In the genomic region with DNA sequence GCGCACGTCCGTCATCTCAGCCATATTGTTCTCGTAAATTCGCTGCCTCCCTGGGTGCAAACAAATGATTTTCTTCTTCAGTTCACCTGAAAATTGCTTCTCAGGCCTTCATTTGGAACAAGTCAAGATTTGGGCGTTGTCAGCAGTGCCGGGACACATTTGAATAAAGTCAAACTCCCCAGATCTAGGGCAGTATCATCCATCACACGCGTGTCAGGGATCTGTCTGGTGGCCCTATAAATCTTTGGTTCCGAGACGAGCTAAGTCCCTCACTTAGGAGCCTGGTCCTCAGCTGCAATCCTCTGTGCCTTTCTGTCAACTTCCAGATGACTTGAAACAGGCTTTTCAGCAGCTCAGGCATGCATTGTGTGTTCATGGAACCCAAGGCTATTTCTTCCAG, we compare ENCODE assay signal across 26 mouse cellular contexts.
DNase-seq lines count a peak whose midpoint lies in the region; ATAC-seq lines count a peak whose summit lies in the region.
"Had no signal": no experiment of that assay in that cellular context is flagged by ENCODE, and none has a peak within 500 bp of the region (broad histone marks: within the 10 kb centered on the region; RNA-seq: fewer than 3 reads in every experiment).

No protein-coding gene starts in this region.

- no peaks in the 10 kb centered on the region for H3K27me3 ChIP-seq in hindbrain, embryonic 11.5 days (ENCODE audit: control insufficient read depth, insufficient read depth, low read length)
- H3K27me3 ChIP-seq in hindbrain, embryonic 10.5 days (ENCODE audit: insufficient read depth, poor library complexity, severe bottlenecking), result no peaks in the 10 kb centered on the region
- no peaks in the 10 kb centered on the region for H3K27me3 ChIP-seq in neural tube, embryonic 13.5 days
- H3K27me3 ChIP-seq: heart, embryonic 12.5 days; intestine, embryonic 15.5 days; limb, embryonic 12.5 days; liver, embryonic 12.5 days; megakaryocyte, embryonic 14.5 days had no signal

- peak; percentile 30 for DNase-seq in hindbrain, embryonic 11.5 days (ENCODE audit: low spot score)
- no peak for DNase-seq in hindbrain, embryonic 10.5 days (ENCODE audit: low spot score)
- peak; percentile 61 for DNase-seq in embryo, embryonic 10 days (ENCODE audit: low spot score)
- peak; percentile 14 for DNase-seq in embryo, embryonic 9.5 days (ENCODE audit: extremely low spot score)
- no peak for DNase-seq in adrenal gland, postnatal 4 days (ENCODE audit: low spot score in 2 of 2)
- DNase-seq in left cerebral cortex, postnatal 10 days (ENCODE audit: extremely low spot score in 1 of 2, low spot score in 2 of 2), result no peak
- DNase-seq: adrenal gland, adult 2 months; cerebellum, adult 18-20 months; cerebellum, postnatal 14 days; gastrocnemius, postnatal 25 days; heart, adult 18-20 months; heart, postnatal 10 days; kidney, adult 8-10 months; kidney, postnatal 10 days; lung, adult 18-20 months; midbrain, embryonic 14.5 days; right cerebral cortex, postnatal 14 days; thymus, postnatal 25 days had no signal

- no peak for ATAC-seq in hindbrain, embryonic 11.5 days (ENCODE audit: low FRiP score)
- no peak for ATAC-seq in neural tube, embryonic 13.5 days (ENCODE audit: low read depth)
- ATAC-seq: intestine, embryonic 15.5 days; liver, embryonic 12.5 days had no signal

- H3K9me3 ChIP-seq in hindbrain, embryonic 11.5 days (ENCODE audit: control insufficient read depth, low read length), result no peaks in the 10 kb centered on the region
- no peaks in the 10 kb centered on the region for H3K9me3 ChIP-seq in hindbrain, embryonic 10.5 days
- H3K9me3 ChIP-seq in neural tube, embryonic 13.5 days, result no peaks in the 10 kb centered on the region
- H3K9me3 ChIP-seq: embryonic facial prominence, embryonic 10.5 days; heart, embryonic 12.5 days; intestine, embryonic 15.5 days; limb, embryonic 12.5 days had no signal

- WGBS in hindbrain, embryonic 11.5 days, result 51% methylated on average over 11 of the region's 11 CpGs
- WGBS in hindbrain, embryonic 10.5 days, result 70% methylated on average over 11 of the region's 11 CpGs
- WGBS in neural tube, embryonic 13.5 days, result 26% methylated on average over 11 of the region's 11 CpGs

- no peaks in the 10 kb centered on the region for H3K36me3 ChIP-seq in hindbrain, embryonic 11.5 days (ENCODE audit: control insufficient read depth, insufficient read depth, low read length)
- no peaks in the 10 kb centered on the region for H3K36me3 ChIP-seq in hindbrain, embryonic 10.5 days
- no peaks in the 10 kb centered on the region for H3K36me3 ChIP-seq in neural tube, embryonic 13.5 days
- H3K36me3 ChIP-seq: embryonic facial prominence, embryonic 10.5 days; heart, embryonic 12.5 days; intestine, embryonic 15.5 days; limb, embryonic 12.5 days; liver, embryonic 12.5 days had no signal

- H3K9ac ChIP-seq in hindbrain, embryonic 11.5 days (ENCODE audit: low read depth, low read length), result no peak overlapping the region
- no peak overlapping the region for H3K9ac ChIP-seq in neural tube, embryonic 13.5 days
- H3K9ac ChIP-seq: heart, embryonic 12.5 days; hindbrain, embryonic 14.5 days; intestine, embryonic 15.5 days; limb, embryonic 12.5 days; liver, embryonic 12.5 days had no signal

- H3K4me3 ChIP-seq in hindbrain, embryonic 11.5 days (ENCODE audit: low read depth, low read length), result no peak overlapping the region
- H3K4me3 ChIP-seq in hindbrain, embryonic 10.5 days, result no peak overlapping the region
- H3K4me3 ChIP-seq in neural tube, embryonic 13.5 days, result no peak overlapping the region
- H3K4me3 ChIP-seq: embryonic facial prominence, embryonic 10.5 days; heart, embryonic 12.5 days; intestine, embryonic 15.5 days; limb, embryonic 12.5 days; liver, embryonic 12.5 days; megakaryocyte, embryonic 14.5 days had no signal

- H3K27ac ChIP-seq in hindbrain, embryonic 11.5 days (ENCODE audit: low read depth, low read length), result no peak overlapping the region
- no peak overlapping the region for H3K27ac ChIP-seq in hindbrain, embryonic 10.5 days
- H3K27ac ChIP-seq in neural tube, embryonic 13.5 days (replicated peaks), result no peak overlapping the region
- H3K27ac ChIP-seq: embryonic facial prominence, embryonic 10.5 days; hindbrain, embryonic 14.5 days; intestine, embryonic 15.5 days; limb, embryonic 12.5 days; liver, embryonic 12.5 days had no signal

- intact Hi-C loops in left cerebral cortex, postnatal 10 days (cut with DNase I), result no loop called here

- no peaks in the 10 kb centered on the region for H3K4me1 ChIP-seq in hindbrain, embryonic 11.5 days (replicated peaks; ENCODE audit: control insufficient read depth, insufficient read depth, low read length)
- H3K4me1 ChIP-seq in hindbrain, embryonic 10.5 days (replicated peaks), result peaks cover 3% of the 10 kb centered on the region
- H3K4me1 ChIP-seq in neural tube, embryonic 13.5 days (replicated peaks), result peaks cover 6% of the 10 kb centered on the region; the same call in 1 of the 2 replicates
- H3K4me1 ChIP-seq: heart, embryonic 12.5 days; intestine, embryonic 15.5 days; liver, embryonic 12.5 days; megakaryocyte, embryonic 14.5 days had no signal

- H3K4me2 ChIP-seq in hindbrain, embryonic 11.5 days (replicated peaks; ENCODE audit: low read depth, low read length), result no peak overlapping the region
- peak overlapping the region; percentile 21; the same call in 1 of the 2 replicates for H3K4me2 ChIP-seq in neural tube, embryonic 13.5 days
- H3K4me2 ChIP-seq: heart, embryonic 12.5 days; hindbrain, embryonic 14.5 days; intestine, embryonic 15.5 days; limb, embryonic 12.5 days; liver, embryonic 12.5 days had no signal

Comparison
In these comparisons a context has a peak if more than half of its experiments do, and no peak if none do; other contexts are left out.
1. DNase-seq: peak in hindbrain, embryonic 11.5 days (single experiment), embryo, embryonic 10 days (single experiment) and embryo, embryonic 9.5 days (single experiment); none in hindbrain, embryonic 10.5 days (single experiment), adrenal gland, postnatal 4 days (0 of 2) and left cerebral cortex, postnatal 10 days (0 of 2).